Mouse (Mus musculus) limb, embryonic 14.5 days (tissue): ENCODE measurements at regions not wholly inside any gene's neighbourhood (a gene's known extent, or its start where the extent isn't known, plus 50 kb on each side); places are given as distances from the start of the nearest gene placed in this dataset.

Experiments used
- ATAC-seq: fragments of 200-750 bp; cut with Nextera tagmentation; 2 replicates; pipeline ENCODE4 v1.8.0; 2017; ENCODE audit warnings: low read depth, moderate number of reproducible peaks, moderate TSS enrichment; ENCODE audit not compliant: low FRiP score
- DNase-seq: peaks from one replicate; pipeline ENCODE4 v3.0.0-alpha.2; 2015; ENCODE audit warnings: low spot score
- H3K27ac ChIP-seq: fragments of 300-500 bp; sonication (generic); replicated peaks from 2 replicates; pipeline ENCODE4 v1.5.1; 2014; ENCODE audit warnings: low read depth, mild to moderate bottlenecking, low read length, moderate library complexity, mixed read lengths
- H3K27me3 ChIP-seq: fragments of 300-500 bp; sonication (generic); 2 replicates; pipeline ENCODE4 v1.6.1; 2014; ENCODE audit warnings: low read length, mixed read lengths; ENCODE audit not compliant: control insufficient read depth, insufficient read depth
- H3K36me3 ChIP-seq: fragments of 300-500 bp; sonication (generic); 2 replicates; pipeline ENCODE4 v1.6.1; 2014; ENCODE audit warnings: mild to moderate bottlenecking, low read length, moderate library complexity, mixed read lengths; ENCODE audit not compliant: control insufficient read depth, insufficient read depth
- H3K4me1 ChIP-seq: fragments of 300-500 bp; sonication (generic); 2 replicates; pipeline ENCODE4 v1.6.1; 2014; ENCODE audit warnings: antibody characterized with exemption, low read length, mixed read lengths; ENCODE audit not compliant: control insufficient read depth, insufficient read depth
- H3K4me2 ChIP-seq: fragments of 300-500 bp; sonication (generic); replicated peaks from 2 replicates; pipeline ENCODE4 v1.6.1; 2014; ENCODE audit warnings: low read depth, mild to moderate bottlenecking, low read length, moderate library complexity; ENCODE audit not compliant: severe bottlenecking
- H3K4me3 ChIP-seq: fragments of 300-500 bp; sonication (generic); replicated peaks from 2 replicates; pipeline ENCODE4 v1.5.1; 2014; ENCODE audit warnings: low read length
- H3K9ac ChIP-seq: fragments of 300-500 bp; sonication (generic); 2 replicates; pipeline ENCODE4 v1.6.1; 2014; ENCODE audit warnings: mild to moderate bottlenecking, low read depth, low read length, moderate library complexity; ENCODE audit not compliant: severe bottlenecking
- H3K9me3 ChIP-seq: fragments of 300-500 bp; sonication (generic); 2 replicates; pipeline ENCODE4 v1.6.1; 2016; ENCODE audit warnings: low read length; ENCODE audit not compliant: control insufficient read depth
- POLR2A ChIP-seq: fragments of 200-500 bp; IDR thresholded peaks from 2 replicates; pipeline ENCODE4 v1.8.0; 2012; ENCODE audit warnings: inconsistent platforms, mild to moderate bottlenecking, moderate library complexity, borderline replicate concordance; ENCODE audit not compliant: insufficient read depth, insufficient read length; ENCODE audit errors: extremely low read depth
- WGBS: fragments of 180-500 bp; shearing (Covaris S2); extraction: QIAGEN DNeasy Blood & Tissue Kit; methylation state at CpG from one replicate; pipeline ENCODE4 v1.1.7; 2014; 5-methylcytosine and 5-hydroxymethylcytosine counted together

DNA sequence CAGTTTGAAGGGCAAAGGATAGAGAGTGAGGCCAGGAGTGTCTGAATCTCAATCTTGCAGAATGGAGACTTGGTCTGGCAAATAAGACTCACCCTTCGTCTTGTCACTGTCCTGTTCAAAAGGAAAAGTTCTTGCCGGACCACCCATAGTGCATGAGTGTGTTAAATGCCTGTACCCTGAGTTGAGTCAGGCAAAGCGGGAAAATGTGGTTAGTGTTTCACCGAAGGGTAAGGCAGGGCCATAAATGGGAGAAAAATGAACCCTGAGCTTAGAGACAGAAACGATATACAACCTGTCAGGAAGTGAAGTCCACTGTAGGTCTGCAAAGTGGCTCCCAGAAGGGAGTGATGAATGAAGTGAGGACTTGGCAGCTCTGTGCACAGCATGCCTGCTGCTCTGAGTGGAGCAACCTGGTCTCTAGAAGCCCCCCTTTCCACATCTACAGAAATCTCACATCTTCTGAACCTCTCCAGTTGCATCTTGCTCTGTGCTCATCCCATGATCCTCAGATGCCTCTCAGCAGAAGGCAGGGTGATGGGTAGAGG is 191.5 kb upstream of the Tnc start:
- DNase-seq (no peak), ATAC-seq (peak; percentile 53; the same call in 1 of the 2 replicates)
- Histone ChIP-seq H3K4me2 (no peak overlapping the region), H3K9me3 (no peaks in the 10 kb centered on the region), H3K9ac (no peak overlapping the region), H3K27me3 (no peaks in the 10 kb centered on the region), H3K4me1 (peaks cover 16% of the 10 kb centered on the region; the same call in 1 of the 2 replicates), H3K4me3 (no peak overlapping the region), H3K36me3 (no peaks in the 10 kb centered on the region), H3K27ac (no peak overlapping the region)
- no peak for TF ChIP-seq POLR2A
- WGBS = 28% methylated on average over 5 of the region's 5 CpGs

- Histone ChIP-seq H3K9ac (no peak overlapping the region), H3K9me3 (no peaks in the 10 kb centered on the region), H3K4me1 (peaks cover 16% of the 10 kb centered on the region; the same call in 1 of the 2 replicates), H3K4me3 (no peak overlapping the region), H3K4me2 (no peak overlapping the region), H3K27me3 (no peaks in the 10 kb centered on the region), H3K36me3 (no peaks in the 10 kb centered on the region), H3K27ac (0 out of 2 replicates have a peak overlapping the region, but pooled peaks have one; percentile 2)
- TF ChIP-seq POLR2A = no peak
- 74% methylated on average over 4 of the region's 4 CpGs for WGBS
- DNase-seq (no peak), ATAC-seq (no peak)
Measured at GRCm38 (mm10) chr4:64235534-64235933, 188.7 kb upstream of the Tnc start.

DNA sequence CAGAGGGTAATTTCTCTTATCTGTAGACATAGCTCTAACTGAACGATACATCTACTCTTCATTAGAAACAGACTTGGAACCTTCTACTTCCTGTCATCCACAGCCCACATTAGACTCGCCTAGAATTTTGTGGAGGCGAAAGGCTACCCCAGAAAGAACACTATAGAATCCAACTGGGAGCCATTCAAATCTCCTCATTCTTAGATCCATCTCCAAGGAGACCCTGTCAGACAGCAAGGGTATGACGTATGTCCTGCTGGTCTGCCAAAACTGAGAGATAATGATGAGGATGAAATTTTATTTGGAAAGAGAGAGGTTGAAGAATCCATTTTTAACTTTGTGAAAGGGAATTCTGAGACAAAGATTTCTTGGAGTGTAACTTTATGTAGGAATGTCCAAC is 185.3 kb upstream of the Tnc start:
- no peak for TF ChIP-seq POLR2A
- 83% methylated on average over 4 of the region's 4 CpGs for whole genome bisulfite sequencing
- H3K27ac ChIP-seq = no peak overlapping the region

DNA sequence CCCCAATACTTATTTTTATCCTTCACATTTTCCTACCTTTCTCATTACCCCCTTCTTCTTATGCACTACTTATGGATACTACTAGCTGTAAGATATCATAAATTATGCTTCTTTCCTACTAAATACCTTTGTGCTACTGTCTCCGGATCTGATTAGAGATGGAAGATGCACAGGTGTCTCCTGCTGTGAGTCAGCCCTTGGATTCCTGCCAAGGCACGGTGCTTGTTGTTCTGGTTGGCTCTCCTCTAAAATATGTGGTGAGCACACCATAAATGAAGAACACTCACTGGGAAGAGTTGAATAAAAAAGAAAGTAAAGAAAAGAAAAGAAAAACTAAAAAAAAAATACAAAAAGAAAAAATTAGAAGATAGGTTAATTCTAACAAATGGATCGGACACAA is 181.5 kb upstream of the Tnc start:
- Histone ChIP-seq H3K4me1 (no peaks in the 10 kb centered on the region), H3K4me3 (no peak overlapping the region), H3K9me3 (no peaks in the 10 kb centered on the region), H3K9ac (no peak overlapping the region), H3K36me3 (no peaks in the 10 kb centered on the region), H3K27ac (no peak overlapping the region), H3K27me3 (no peaks in the 10 kb centered on the region), H3K4me2 (no peak overlapping the region)
- no peak for ATAC-seq
- DNase-seq = peak; percentile 34
- no peak for TF ChIP-seq POLR2A
- WGBS = 61% methylated on average over 3 of the region's 3 CpGs

More for the DNA sequence above, 185.3 kb upstream of the Tnc start:
- DNase-seq (no peak), ATAC-seq (no peak)
- Histone ChIP-seq H3K27me3 (no peaks in the 10 kb centered on the region), H3K4me2 (no peak overlapping the region), H3K36me3 (no peaks in the 10 kb centered on the region), H3K9me3 (no peaks in the 10 kb centered on the region), H3K4me1 (peaks cover 10% of the 10 kb centered on the region; the same call in 1 of the 2 replicates), H3K4me3 (no peak overlapping the region), H3K9ac (no peak overlapping the region)

DNA sequence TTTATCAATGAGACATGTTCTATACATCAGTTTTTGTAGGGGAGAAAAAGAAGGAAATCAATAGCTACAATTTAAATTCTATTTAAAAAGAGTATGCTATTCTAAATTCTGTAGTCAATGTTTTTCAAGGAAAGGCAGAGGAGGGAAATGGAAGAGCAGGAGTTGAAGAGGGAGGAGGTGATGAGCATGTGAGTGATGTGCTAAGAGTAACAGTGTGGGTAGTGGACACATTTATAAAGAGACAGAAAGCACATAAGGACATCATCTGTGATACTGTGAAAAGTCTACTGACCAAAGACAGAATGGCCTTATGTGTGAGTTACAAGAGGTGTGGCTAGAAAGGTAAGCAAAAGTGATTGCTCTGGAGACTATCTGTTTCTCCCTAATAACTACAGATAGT is 179.8 kb upstream of the Tnc start:
- no peak for DNase-seq
- ATAC-seq = no peak
- Histone ChIP-seq H3K36me3 (no peaks in the 10 kb centered on the region), H3K4me1 (no peaks in the 10 kb centered on the region), H3K4me2 (no peak overlapping the region), H3K9ac (no peak overlapping the region), H3K27me3 (no peaks in the 10 kb centered on the region), H3K4me3 (no peak overlapping the region), H3K9me3 (no peaks in the 10 kb centered on the region), H3K27ac (no peak overlapping the region)
- no peak for TF ChIP-seq POLR2A

- no peaks in the 10 kb centered on the region for H3K27me3 ChIP-seq
- H3K4me3 ChIP-seq = no peak overlapping the region
- no peak for TF ChIP-seq POLR2A
- no peak overlapping the region for H3K27ac ChIP-seq
- DNase-seq = no peak
- H3K9ac ChIP-seq = no peak overlapping the region
- no peak overlapping the region for H3K4me2 ChIP-seq
- no peaks in the 10 kb centered on the region for H3K4me1 ChIP-seq
- 91% methylated on average over 5 of the region's 5 CpGs for WGBS
- no peak for ATAC-seq
- no peaks in the 10 kb centered on the region for H3K9me3 ChIP-seq
- H3K36me3 ChIP-seq = no peaks in the 10 kb centered on the region
Measured at GRCm38 (mm10) chr4:64224918-64225317, 178.1 kb upstream of the Tnc start.
